7 mouse cellular contexts compared by ENCODE assay signal in the genomic region with DNA sequence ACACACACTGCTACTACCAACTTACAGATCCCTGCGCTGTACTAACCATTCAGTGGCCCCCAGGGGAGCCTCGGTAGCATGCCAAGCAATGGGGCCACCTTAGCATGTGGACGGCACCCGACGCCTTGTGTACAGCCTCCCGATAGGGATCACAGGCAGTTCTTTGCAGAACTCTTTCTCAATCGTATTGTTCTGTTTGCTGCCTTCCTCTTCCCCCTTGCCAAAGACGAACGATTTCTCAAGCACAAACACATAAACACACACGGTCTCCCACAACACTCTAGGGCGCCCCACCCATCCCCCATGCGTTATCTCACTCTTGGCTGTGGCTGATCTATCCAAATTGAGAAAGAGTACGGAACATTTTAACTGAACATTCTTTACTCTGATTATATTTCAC.
DNase-seq lines count a peak whose midpoint lies in the region; ATAC-seq and TF ChIP-seq lines count a peak whose summit lies in the region.

No protein-coding gene starts in this region.

- no peak for TF ChIP-seq CTCF in G1E (IDR thresholded peaks at IDR 0.05; ENCODE audit: low read depth, low read length)

- intact Hi-C loops in heart, postnatal 25 days (cut with DNase I) = no loop called here
- intact Hi-C loops in left cerebral cortex, postnatal 36 days (cut with DNase I) = no loop called here

- DNase-seq in G1E (ENCODE audit: low spot score) = peak; percentile 60
- peak; percentile 65 for DNase-seq in adrenal gland, adult 8-10 months
- DNase-seq in heart, postnatal 25 days (ENCODE audit: low spot score) = peak; percentile 86
- peak; percentile 98 for DNase-seq in lung, postnatal 36 days
- no peak for DNase-seq in embryo, embryonic 11 days
- no peak for DNase-seq in left cerebral cortex, postnatal 36 days (ENCODE audit: low spot score in 2 of 2)
- no peak for DNase-seq in layer of hippocampus, adult 9-10 months (ENCODE audit: low spot score)

- H3K4me1 ChIP-seq in G1E (ENCODE audit: insufficient read depth, low read depth, low read length) = peaks cover 80% of the 10 kb centered on the region

- no peaks in the 10 kb centered on the region for H3K27me3 ChIP-seq in G1E (ENCODE audit: insufficient read depth, low read length)

- peak; percentile 75 for ATAC-seq in G1E (ENCODE audit: extremely low read depth, insufficient number of reproducible peaks, low FRiP score, poor library complexity, severe bottlenecking)

- peak overlapping the region; percentile 61; the same call in 1 of the 2 replicates for H3K4me3 ChIP-seq in G1E (ENCODE audit: low read depth, low read length)

- peaks cover 59% of the 10 kb centered on the region for H3K36me3 ChIP-seq in G1E (replicated peaks)

- H3K9me3 ChIP-seq in G1E (replicated peaks) = no peaks in the 10 kb centered on the region

Comparison
In these comparisons a context has a peak if more than half of its experiments do, and no peak if none do; other contexts are left out.
1. DNase-seq: peak in G1E (single experiment), adrenal gland, adult 8-10 months (single experiment), heart, postnatal 25 days (single experiment) and lung, postnatal 36 days (single experiment); none in embryo, embryonic 11 days (single experiment), left cerebral cortex, postnatal 36 days (0 of 2) and layer of hippocampus, adult 9-10 months (single experiment).